Mouse (Mus musculus) embryo, embryonic 9.5 days (tissue): ENCODE measurements at regions not wholly inside any gene's neighbourhood (a gene's known extent, or its start where the extent isn't known, plus 50 kb on each side); places are given as distances from the start of the nearest gene placed in this dataset.

Experiments
- DNase-seq: peaks from one replicate; pipeline ENCODE4 v3.0.0-alpha.2; 2017; ENCODE audit errors: extremely low spot score

- DNase-seq: peak; percentile 22
Measured at GRCm38 (mm10) chr13:28575202-28575851, 318.0 kb downstream of the Gm11361 start.

- no peak for DNase-seq
Measured at GRCm38 (mm10) chr13:28573364-28573763, 316.0 kb downstream of the Gm11361 start.

GRCm38 (mm10) chr13:28572448-28572847 lies 315.1 kb downstream of the Gm11361 start:
- no peak for DNase-seq

GRCm38 (mm10) chr13:28571716-28572115 lies 314.4 kb downstream of the Gm11361 start:
- DNase-seq: no peak

- no peak for DNase-seq
Measured at GRCm38 (mm10) chr13:28563585-28563984, 306.3 kb downstream of the Gm11361 start.

- DNase-seq: no peak
Measured at GRCm38 (mm10) chr13:28560081-28560480, 302.8 kb downstream of the Gm11361 start.

- DNase-seq: no peak
Measured at GRCm38 (mm10) chr13:28557032-28557570, 299.8 kb downstream of the Gm11361 start.

- DNase-seq: no peak
Measured at GRCm38 (mm10) chr13:28556385-28556938, 299.1 kb downstream of the Gm11361 start.

- DNase-seq: no peak
Measured at GRCm38 (mm10) chr13:28554143-28554830, 297.0 kb downstream of the Gm11361 start.

GRCm38 (mm10) chr13:28552974-28553750 lies 295.8 kb downstream of the Gm11361 start:
- DNase-seq: no peak

GRCm38 (mm10) chr13:28551555-28551954 lies 294.2 kb downstream of the Gm11361 start:
- DNase-seq: no peak

GRCm38 (mm10) chr13:28545797-28546196 lies 288.5 kb downstream of the Gm11361 start:
- DNase-seq: no peak

GRCm38 (mm10) chr13:28545337-28545736 lies 288.0 kb downstream of the Gm11361 start:
- DNase-seq: no peak

GRCm38 (mm10) chr13:28544819-28545180 lies 287.5 kb downstream of the Gm11361 start:
- no peak for DNase-seq

GRCm38 (mm10) chr13:28544003-28544818 lies 286.9 kb downstream of the Gm11361 start:
- peak; percentile 77 for DNase-seq

- no peak for DNase-seq
Measured at GRCm38 (mm10) chr13:28541607-28542006, 284.3 kb downstream of the Gm11361 start.

- DNase-seq: no peak
Measured at GRCm38 (mm10) chr13:28533080-28533479, 275.8 kb downstream of the Gm11361 start.

GRCm38 (mm10) chr13:28532278-28532677 lies 274.9 kb downstream of the Gm11361 start:
- DNase-seq: no peak

- no peak for DNase-seq
Measured at GRCm38 (mm10) chr13:28531534-28531999, 274.2 kb downstream of the Gm11361 start.

GRCm38 (mm10) chr13:28530947-28531346 lies 273.6 kb downstream of the Gm11361 start:
- no peak for DNase-seq

GRCm38 (mm10) chr13:28528898-28529511 lies 271.7 kb downstream of the Gm11361 start:
- DNase-seq: no peak
